Mouse (Mus musculus) midbrain, embryonic 11.5 days (tissue): ENCODE measurements at regions not wholly inside any gene's neighbourhood (a gene's known extent, or its start where the extent isn't known, plus 50 kb on each side); places are given as distances from the start of the nearest gene placed in this dataset.

Experiments used
- ATAC-seq: fragments of 200-750 bp; cut with Nextera tagmentation; 2 replicates; pipeline ENCODE4 v1.8.0; 2017; ENCODE audit warnings: moderate TSS enrichment, moderate library complexity; ENCODE audit not compliant: low FRiP score
- DNase-seq: peaks from one replicate; pipeline ENCODE4 v3.0.0; 2015; ENCODE audit warnings: low spot score; ENCODE audit errors: missing footprints
- H3K27ac ChIP-seq: fragments of 300-500 bp; sonication (generic); 2 replicates; pipeline ENCODE4 v1.5.1; 2014; ENCODE audit warnings: low read depth, low read length
- H3K27me3 ChIP-seq: fragments of 300-500 bp; sonication (generic); 2 replicates; pipeline ENCODE4 v1.6.1; 2014; ENCODE audit warnings: mild to moderate bottlenecking, low read length, moderate library complexity, mixed read lengths; ENCODE audit not compliant: control insufficient read depth, insufficient read depth
- H3K36me3 ChIP-seq: fragments of 300-500 bp; sonication (generic); 2 replicates; pipeline ENCODE4 v1.6.1; 2014; ENCODE audit warnings: mild to moderate bottlenecking, low read length, moderate library complexity, mixed read lengths; ENCODE audit not compliant: control insufficient read depth, insufficient read depth
- H3K4me1 ChIP-seq: fragments of 300-500 bp; sonication (generic); 2 replicates; pipeline ENCODE4 v1.6.1; 2014; ENCODE audit warnings: low read length; ENCODE audit not compliant: control insufficient read depth, insufficient read depth
- H3K4me2 ChIP-seq: fragments of 300-500 bp; sonication (generic); 2 replicates; pipeline ENCODE4 v1.6.1; 2014; ENCODE audit warnings: mild to moderate bottlenecking, moderate library complexity
- H3K4me3 ChIP-seq: fragments of 300-500 bp; sonication (generic); 2 replicates; pipeline ENCODE4 v1.5.1; 2014; ENCODE audit warnings: low read depth, low read length
- H3K9ac ChIP-seq: fragments of 300-500 bp; sonication (generic); 2 replicates; pipeline ENCODE4 v1.6.1; 2014; ENCODE audit warnings: low read length
- H3K9me3 ChIP-seq: fragments of 300-500 bp; sonication (generic); 2 replicates; pipeline ENCODE4 v1.6.1; 2016; ENCODE audit warnings: low read length; ENCODE audit not compliant: control insufficient read depth
- WGBS: fragments of 180-500 bp; shearing (Covaris S2); extraction: QIAGEN DNeasy Blood & Tissue Kit; methylation state at CpG from one replicate; pipeline ENCODE4 v1.1.7; 2014; 5-methylcytosine and 5-hydroxymethylcytosine counted together

DNA sequence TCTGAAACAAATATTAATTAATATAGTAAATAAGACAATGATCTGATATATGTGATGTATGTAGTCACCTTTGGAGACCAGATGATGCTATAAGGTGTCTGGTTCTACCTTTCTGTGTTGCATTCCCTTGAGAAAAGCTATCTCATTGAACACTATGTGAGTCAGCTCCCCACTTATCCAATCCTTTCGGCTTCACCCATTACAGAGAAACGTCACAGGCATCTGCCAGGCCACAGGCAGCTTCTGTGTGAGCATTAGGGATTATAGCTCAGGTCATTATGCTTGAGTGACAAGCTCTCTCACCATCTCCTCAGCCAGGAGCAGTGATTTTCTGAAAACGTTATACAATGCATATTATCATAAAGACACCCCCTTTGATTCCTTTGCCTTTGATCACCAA lies 276.7 kb upstream of the Cntnap5b start:
- H3K9ac ChIP-seq, result no peak overlapping the region
- no peak overlapping the region for H3K27ac ChIP-seq
- DNase-seq (no peak), ATAC-seq (peak; percentile 64; the same call in 1 of the 2 replicates)
- H3K4me2 ChIP-seq, result no peak overlapping the region
- no peaks in the 10 kb centered on the region for H3K9me3 ChIP-seq
- no peak overlapping the region for H3K4me3 ChIP-seq
- 49% methylated on average over 3 of the region's 3 CpGs for WGBS
- no peaks in the 10 kb centered on the region for H3K27me3 ChIP-seq
- no peaks in the 10 kb centered on the region for H3K4me1 ChIP-seq
- no peaks in the 10 kb centered on the region for H3K36me3 ChIP-seq

DNA sequence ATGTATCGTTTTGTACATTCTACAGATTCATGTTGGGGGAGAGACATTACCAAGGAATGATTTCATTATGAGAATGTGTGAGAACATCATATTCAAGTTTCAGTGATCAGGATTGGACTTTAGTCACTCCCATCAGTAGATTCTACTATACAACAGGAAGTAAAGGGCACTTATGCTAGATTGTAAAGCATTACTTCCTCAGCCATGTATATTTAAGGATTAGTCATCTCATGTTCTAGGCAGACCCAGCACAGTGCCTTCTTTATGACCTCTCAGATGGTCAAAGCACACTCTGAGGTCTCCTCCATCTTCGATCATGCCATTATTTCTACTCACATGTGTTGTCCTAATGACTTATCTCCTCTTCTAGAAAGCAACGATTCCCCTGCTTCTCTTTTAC lies 275.1 kb upstream of the Cntnap5b start:
- Histone ChIP-seq H3K27me3 (no peaks in the 10 kb centered on the region), H3K4me1 (no peaks in the 10 kb centered on the region), H3K4me2 (no peak overlapping the region), H3K36me3 (no peaks in the 10 kb centered on the region), H3K4me3 (no peak overlapping the region), H3K9ac (no peak overlapping the region), H3K9me3 (no peaks in the 10 kb centered on the region), H3K27ac (no peak overlapping the region)
- DNase-seq (no peak), ATAC-seq (no peak)
- WGBS, result 86% methylated on average over 3 of the region's 3 CpGs
